Mouse (Mus musculus): ENCODE data around the gene Kdm5b. TPM values are rescaled to one million over a fixed set of nuclear protein-coding genes. Genes with fewer than 3 reads are reported as not detected.

The Kdm5b gene
- polyA plus RNA-seq, 1 experiment from 2014 or later: 98.2 TPM

GRCm38 (mm10) chr1:134555240-134555870, 4.6 kb upstream of the Kdm5b start:
- Histone ChIP-seq H3K36me3 (replicated peaks) (no peaks in the 10 kb centered on the region), H3K27ac (no peak overlapping the region), H3K4me1 (peaks cover 15% of the 10 kb centered on the region; the same call in 1 of the 2 replicates), H3K4me2 (peak overlapping the region; percentile 97), H3K9me3 (no peaks in the 10 kb centered on the region), H3K9ac (no peak overlapping the region), H3K4me3 (replicated peaks) (peak overlapping the region; percentile 67), H3K27me3 (peaks cover 12% of the 10 kb centered on the region; the same call in 1 of the 2 replicates)
- 42% methylated on average over 13 of the region's 13 CpGs for WGBS
- ATAC-seq (ENCODE audit: low FRiP score): no peak

- Histone ChIP-seq H3K27me3 (peaks cover 12% of the 10 kb centered on the region; the same call in 1 of the 2 replicates), H3K9ac (peak overlapping the region; percentile 82), H3K4me3 (replicated peaks) (peak overlapping the region; percentile 67), H3K27ac (peak overlapping the region; percentile 92), H3K36me3 (replicated peaks) (no peaks in the 10 kb centered on the region), H3K9me3 (no peaks in the 10 kb centered on the region), H3K4me1 (peaks cover 15% of the 10 kb centered on the region; the same call in 1 of the 2 replicates), H3K4me2 (peak overlapping the region; percentile 97)
- peak; percentile 40 for ATAC-seq (ENCODE audit: low FRiP score)
- WGBS: under 1% methylated on average over 44 of the region's 46 CpGs
These were observed 3.9 kb upstream of the Kdm5b start for GRCm38 (mm10) chr1:134555871-134556670.

GRCm38 (mm10) chr1:134556671-134557218, 3.2 kb upstream of the Kdm5b start:
- peaks cover 12% of the 10 kb centered on the region; the same call in 1 of the 2 replicates for H3K27me3 ChIP-seq
- peak; percentile 94 for ATAC-seq (ENCODE audit: low FRiP score)
- H3K4me2 ChIP-seq: peak overlapping the region; percentile 97
- H3K9ac ChIP-seq: peak overlapping the region; percentile 82
- H3K4me1 ChIP-seq: peaks cover 16% of the 10 kb centered on the region; the same call in 1 of the 2 replicates
- peak overlapping the region; percentile 67 for H3K4me3 ChIP-seq (replicated peaks)
- H3K36me3 ChIP-seq (replicated peaks): no peaks in the 10 kb centered on the region
- H3K27ac ChIP-seq: peak overlapping the region; percentile 92
- no peaks in the 10 kb centered on the region for H3K9me3 ChIP-seq
- WGBS: 0% methylated on average over 35 of the region's 35 CpGs

GRCm38 (mm10) chr1:134558511-134558910, 1.5 kb upstream of the Kdm5b start:
- H3K9me3 ChIP-seq: no peaks in the 10 kb centered on the region
- H3K4me3 ChIP-seq (replicated peaks): no peak overlapping the region
- H3K36me3 ChIP-seq (replicated peaks): no peaks in the 10 kb centered on the region
- ATAC-seq (ENCODE audit: low FRiP score): no peak
- no peak overlapping the region for H3K27ac ChIP-seq
- peaks cover 12% of the 10 kb centered on the region; the same call in 1 of the 2 replicates for H3K27me3 ChIP-seq
- no peak overlapping the region for H3K4me2 ChIP-seq
- WGBS: 31% methylated on average over 5 of the region's 5 CpGs
- peaks cover 28% of the 10 kb centered on the region for H3K4me1 ChIP-seq
- no peak overlapping the region for H3K9ac ChIP-seq

- Histone ChIP-seq H3K9ac (no peak overlapping the region), H3K27me3 (peaks cover 12% of the 10 kb centered on the region; the same call in 1 of the 2 replicates), H3K4me3 (replicated peaks) (0 out of 2 replicates have a peak overlapping the region, but pooled peaks have one; percentile 91), H3K27ac (no peak overlapping the region), H3K4me1 (peaks cover 33% of the 10 kb centered on the region), H3K9me3 (no peaks in the 10 kb centered on the region), H3K36me3 (replicated peaks) (no peaks in the 10 kb centered on the region), H3K4me2 (no peak overlapping the region)
- ATAC-seq (ENCODE audit: low FRiP score): no peak
- WGBS: 70% methylated on average over 3 of the region's 3 CpGs
These were observed 745 bp upstream of the Kdm5b start for GRCm38 (mm10) chr1:134559226-134559625.

- Histone ChIP-seq H3K27ac (peak overlapping the region; percentile 94), H3K36me3 (replicated peaks) (no peaks in the 10 kb centered on the region), H3K4me2 (peak overlapping the region; percentile 64), H3K27me3 (0 out of 2 replicates have a peak, but pooled peaks cover 4% of the 10 kb centered on the region), H3K4me3 (replicated peaks) (peak overlapping the region; percentile 91), H3K4me1 (peaks cover 40% of the 10 kb centered on the region), H3K9ac (peak overlapping the region; percentile 96), H3K9me3 (no peaks in the 10 kb centered on the region)
- ATAC-seq (ENCODE audit: low FRiP score): no peak; the same call in 1 of the 2 replicates
- under 1% methylated on average over 50 of the region's 50 CpGs for WGBS
These were observed 425 bp downstream of the Kdm5b start for GRCm38 (mm10) chr1:134560396-134560795.

- Histone ChIP-seq H3K27ac (peak overlapping the region; percentile 94), H3K4me3 (replicated peaks) (peak overlapping the region; percentile 91), H3K9ac (peak overlapping the region; percentile 96), H3K36me3 (replicated peaks) (no peaks in the 10 kb centered on the region), H3K4me1 (peaks cover 34% of the 10 kb centered on the region), H3K27me3 (no peaks in the 10 kb centered on the region), H3K4me2 (peak overlapping the region; percentile 64), H3K9me3 (no peaks in the 10 kb centered on the region)
- WGBS: under 1% methylated on average over 58 of the region's 76 CpGs
- peak; percentile 22 for ATAC-seq (ENCODE audit: low FRiP score)
These were observed 1.1 kb downstream of the Kdm5b start for GRCm38 (mm10) chr1:134560801-134561769.

- WGBS: 7% methylated on average over 7 of the region's 7 CpGs
- peaks cover 32% of the 10 kb centered on the region for H3K4me1 ChIP-seq
- no peak for ATAC-seq (ENCODE audit: low FRiP score)
- H3K4me2 ChIP-seq: peak overlapping the region; percentile 64
- H3K36me3 ChIP-seq (replicated peaks): no peaks in the 10 kb centered on the region
- H3K9me3 ChIP-seq: no peaks in the 10 kb centered on the region
- H3K27ac ChIP-seq: peak overlapping the region; percentile 94; the same call in 1 of the 2 replicates
- peak overlapping the region; percentile 96 for H3K9ac ChIP-seq
- H3K27me3 ChIP-seq: no peaks in the 10 kb centered on the region
- H3K4me3 ChIP-seq (replicated peaks): peak overlapping the region; percentile 91
These were observed 1.8 kb downstream of the Kdm5b start for GRCm38 (mm10) chr1:134561770-134562143.

- Histone ChIP-seq H3K9ac (peak overlapping the region; percentile 96), H3K4me2 (peak overlapping the region; percentile 64), H3K9me3 (no peaks in the 10 kb centered on the region), H3K4me1 (peaks cover 33% of the 10 kb centered on the region), H3K27ac (no peak overlapping the region), H3K4me3 (replicated peaks) (peak overlapping the region; percentile 91), H3K36me3 (replicated peaks) (no peaks in the 10 kb centered on the region), H3K27me3 (no peaks in the 10 kb centered on the region)
- ATAC-seq (ENCODE audit: low FRiP score): no peak
These were observed 2.5 kb downstream of the Kdm5b start for GRCm38 (mm10) chr1:134562457-134562856.

- ATAC-seq (ENCODE audit: low FRiP score): no peak
- Histone ChIP-seq H3K4me1 (peaks cover 39% of the 10 kb centered on the region), H3K4me3 (replicated peaks) (no peak overlapping the region), H3K9ac (no peak overlapping the region), H3K27me3 (no peaks in the 10 kb centered on the region), H3K27ac (no peak overlapping the region), H3K9me3 (no peaks in the 10 kb centered on the region), H3K36me3 (replicated peaks) (no peaks in the 10 kb centered on the region), H3K4me2 (no peak overlapping the region)
- 79% methylated on average over 3 of the region's 3 CpGs for WGBS
These were observed 3.8 kb downstream of the Kdm5b start for GRCm38 (mm10) chr1:134563726-134564125.

GRCm38 (mm10) chr1:134567511-134567910, 7.5 kb downstream of the Kdm5b start:
- Histone ChIP-seq H3K9me3 (no peaks in the 10 kb centered on the region), H3K36me3 (replicated peaks) (no peaks in the 10 kb centered on the region), H3K4me1 (peaks cover 31% of the 10 kb centered on the region), H3K4me2 (no peak overlapping the region), H3K9ac (no peak overlapping the region), H3K27me3 (no peaks in the 10 kb centered on the region), H3K4me3 (replicated peaks) (no peak overlapping the region), H3K27ac (no peak overlapping the region)
- ATAC-seq (ENCODE audit: low FRiP score): no peak
- WGBS: 54% methylated on average over 1 of the region's 1 CpGs
